Mouse (Mus musculus): ENCODE measurements around the gene Tbc1d19. TPM values are rescaled to one million over a fixed set of nuclear protein-coding genes. Genes with fewer than 3 reads are reported as not detected.

Gene Tbc1d19
- polyA plus RNA-seq, 1 experiment from 2014 or later, result 74.4 TPM

DNA sequence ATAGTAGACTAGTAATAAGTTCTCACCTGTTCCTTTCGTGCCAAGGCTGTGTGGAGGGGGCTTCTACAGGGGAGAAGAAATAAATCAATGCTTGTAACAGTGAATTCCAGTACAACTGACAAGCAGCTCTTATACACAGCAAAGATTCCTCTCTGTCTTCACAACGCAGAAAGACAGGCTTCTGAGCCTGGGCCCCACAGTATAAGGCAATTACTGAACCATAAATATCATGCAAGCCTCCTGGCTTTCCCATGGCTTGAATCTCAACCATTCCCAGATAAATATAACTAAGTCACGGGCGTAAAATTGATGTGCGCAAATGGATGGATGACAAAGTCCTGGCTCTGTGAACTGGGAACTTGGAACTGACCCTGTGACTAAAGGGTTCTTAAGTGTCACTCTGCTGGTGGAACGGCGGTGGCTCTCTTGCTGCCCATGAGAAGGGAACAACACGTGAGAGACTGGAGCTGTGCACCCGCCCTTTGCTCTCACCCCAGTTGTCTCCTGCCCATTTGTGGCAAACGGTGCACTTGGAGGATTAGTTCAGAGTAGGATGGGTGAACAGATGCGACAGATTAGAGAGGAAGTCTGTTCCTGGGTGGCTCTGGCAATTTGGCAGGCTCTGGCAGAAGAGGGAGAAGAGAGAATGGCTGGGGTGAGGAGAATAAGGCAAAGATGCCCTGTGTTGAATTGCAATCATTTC, 132.1 kb downstream of the Tbc1d19 start:
- 58% methylated on average over 11 of the region's 11 CpGs for WGBS
- Histone ChIP-seq H3K9ac (no peak overlapping the region), H3K36me3 (no peaks in the 10 kb centered on the region), H3K27ac (replicated peaks) (no peak overlapping the region), H3K9me3 (no peaks in the 10 kb centered on the region), H3K4me2 (no peak overlapping the region), H3K27me3 (no peaks in the 10 kb centered on the region), H3K4me3 (no peak overlapping the region), H3K4me1 (replicated peaks) (no peaks in the 10 kb centered on the region)
- no peak for ATAC-seq (ENCODE audit: low FRiP score, low read depth)

DNA sequence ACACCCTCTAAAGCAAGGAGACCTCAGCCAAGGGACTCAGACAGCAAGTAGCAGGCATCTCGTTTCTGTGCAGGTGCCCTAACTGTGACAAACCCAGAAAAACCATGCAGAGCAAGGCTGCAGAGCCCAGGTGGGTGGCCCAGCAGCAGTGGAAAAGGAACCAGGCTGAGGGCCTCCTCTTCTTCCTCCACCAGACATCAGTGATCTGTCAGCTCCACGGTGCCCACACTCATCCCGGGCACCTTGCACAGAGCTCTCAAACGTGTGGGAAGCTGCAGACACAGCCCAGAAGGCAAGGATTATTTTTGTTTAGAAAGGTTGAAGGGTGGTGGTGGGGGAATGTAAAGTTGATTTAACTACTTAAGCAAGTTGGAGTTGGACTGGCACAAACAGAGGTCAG, 132.9 kb downstream of the Tbc1d19 start:
- Histone ChIP-seq H3K4me1 (replicated peaks) (0 out of 2 replicates have a peak, but pooled peaks cover under 1% of the 10 kb centered on the region), H3K4me3 (no peak overlapping the region), H3K27me3 (no peaks in the 10 kb centered on the region), H3K9ac (no peak overlapping the region), H3K4me2 (no peak overlapping the region), H3K9me3 (no peaks in the 10 kb centered on the region), H3K27ac (replicated peaks) (no peak overlapping the region), H3K36me3 (no peaks in the 10 kb centered on the region)
- 86% methylated on average over 4 of the region's 4 CpGs for WGBS
- no peak for ATAC-seq (ENCODE audit: low FRiP score, low read depth)

DNA sequence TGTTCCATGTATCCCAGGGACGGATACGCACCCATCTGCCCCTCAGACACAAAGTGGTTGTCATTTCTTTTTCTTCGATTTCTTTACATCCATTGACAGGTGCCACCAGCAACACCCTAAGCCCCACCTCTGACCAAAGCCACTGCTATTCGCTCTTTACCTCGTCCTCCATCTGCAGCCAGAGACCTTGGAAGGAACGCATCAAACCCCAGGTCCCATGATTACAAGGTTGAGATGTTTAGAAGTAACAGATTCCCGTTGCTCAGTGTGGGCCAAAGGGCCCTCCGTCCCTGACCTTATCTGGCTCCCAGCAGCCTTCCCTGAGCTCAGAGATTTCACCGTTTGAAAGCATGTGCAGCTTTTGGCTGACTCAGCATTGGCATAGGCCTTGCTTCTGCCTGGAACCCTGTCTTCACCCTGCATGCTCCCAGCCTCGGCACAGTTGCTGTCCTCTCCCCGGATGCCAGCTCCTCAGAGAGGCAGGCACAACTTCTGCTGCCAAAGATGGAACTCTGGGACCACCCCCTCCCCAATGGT, 134.0 kb downstream of the Tbc1d19 start:
- H3K36me3 ChIP-seq, result no peaks in the 10 kb centered on the region
- no peak overlapping the region for H3K9ac ChIP-seq
- H3K9me3 ChIP-seq, result no peaks in the 10 kb centered on the region
- H3K4me3 ChIP-seq, result no peak overlapping the region
- H3K27me3 ChIP-seq, result no peaks in the 10 kb centered on the region
- no peak overlapping the region for H3K4me2 ChIP-seq
- H3K27ac ChIP-seq (replicated peaks), result no peak overlapping the region
- ATAC-seq (ENCODE audit: low FRiP score, low read depth), result no peak
- H3K4me1 ChIP-seq (replicated peaks), result peaks cover 7% of the 10 kb centered on the region; the same call in 1 of the 2 replicates
- WGBS, result 84% methylated on average over 11 of the region's 11 CpGs

DNA sequence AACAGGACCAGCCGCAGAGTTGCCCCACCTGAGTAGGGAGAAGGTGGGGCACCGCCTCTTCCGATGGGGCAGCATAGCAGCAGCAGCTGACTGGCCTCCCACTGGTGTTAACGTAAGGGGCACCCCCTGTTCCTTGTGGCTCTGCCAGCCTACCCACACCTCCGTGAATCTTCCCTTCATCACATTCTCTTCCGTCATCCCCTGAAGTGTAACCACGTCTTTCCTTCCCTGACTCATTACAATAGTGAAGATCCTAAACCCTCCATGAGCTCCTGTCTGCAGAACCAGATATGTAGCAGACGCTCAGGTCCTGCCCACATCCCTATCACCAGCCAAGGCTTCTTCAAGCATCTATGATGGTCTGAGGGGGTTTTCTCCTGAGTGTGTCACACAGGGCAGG, 137.3 kb downstream of the Tbc1d19 start:
- no peaks in the 10 kb centered on the region for H3K36me3 ChIP-seq
- 91% methylated on average over 8 of the region's 8 CpGs for WGBS
- H3K4me2 ChIP-seq, result no peak overlapping the region
- H3K27me3 ChIP-seq, result no peaks in the 10 kb centered on the region
- H3K4me3 ChIP-seq, result no peak overlapping the region
- ATAC-seq (ENCODE audit: low FRiP score, low read depth), result no peak
- no peak overlapping the region for H3K9ac ChIP-seq
- H3K9me3 ChIP-seq, result no peaks in the 10 kb centered on the region
- no peak overlapping the region for H3K27ac ChIP-seq (replicated peaks)
- peaks cover 7% of the 10 kb centered on the region; the same call in 1 of the 2 replicates for H3K4me1 ChIP-seq (replicated peaks)

DNA sequence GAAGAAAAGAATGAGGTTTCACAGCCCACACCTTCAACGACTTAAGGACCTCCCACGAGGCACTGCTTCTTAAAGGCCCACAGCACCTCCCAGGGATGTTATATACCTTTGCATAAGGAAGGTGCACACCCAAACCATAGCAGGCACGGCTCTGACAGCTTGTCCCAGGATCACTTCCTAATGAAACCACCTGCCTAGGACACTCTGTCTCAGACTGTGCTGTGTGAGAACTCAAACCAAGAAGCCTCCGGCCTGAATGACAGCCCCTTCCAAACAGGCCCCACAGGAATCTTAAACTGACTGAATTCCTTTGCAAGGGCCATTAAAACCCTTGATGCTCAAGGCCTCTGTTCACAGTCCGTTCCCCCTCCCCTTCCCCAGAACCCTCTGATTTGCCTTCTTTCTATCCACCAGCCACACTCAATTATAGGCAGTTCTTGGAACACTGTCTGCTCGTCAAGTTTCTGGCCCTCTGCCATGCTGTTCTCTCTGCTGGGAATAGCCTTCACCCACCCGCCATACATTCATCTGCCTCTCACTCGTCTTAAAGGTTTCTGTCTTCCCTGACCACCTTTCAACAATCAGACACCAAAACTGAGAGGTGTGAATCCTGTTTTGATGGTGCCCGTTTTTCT, 138.3 kb downstream of the Tbc1d19 start:
- Histone ChIP-seq H3K27me3 (no peaks in the 10 kb centered on the region), H3K4me2 (no peak overlapping the region), H3K9me3 (no peaks in the 10 kb centered on the region), H3K4me3 (no peak overlapping the region), H3K9ac (no peak overlapping the region), H3K27ac (replicated peaks) (no peak overlapping the region), H3K4me1 (replicated peaks) (peaks cover 7% of the 10 kb centered on the region; the same call in 1 of the 2 replicates), H3K36me3 (no peaks in the 10 kb centered on the region)
- peak; percentile 59; the same call in 1 of the 2 replicates for ATAC-seq (ENCODE audit: low FRiP score, low read depth)
- 44% methylated on average over 9 of the region's 9 CpGs for WGBS

DNA sequence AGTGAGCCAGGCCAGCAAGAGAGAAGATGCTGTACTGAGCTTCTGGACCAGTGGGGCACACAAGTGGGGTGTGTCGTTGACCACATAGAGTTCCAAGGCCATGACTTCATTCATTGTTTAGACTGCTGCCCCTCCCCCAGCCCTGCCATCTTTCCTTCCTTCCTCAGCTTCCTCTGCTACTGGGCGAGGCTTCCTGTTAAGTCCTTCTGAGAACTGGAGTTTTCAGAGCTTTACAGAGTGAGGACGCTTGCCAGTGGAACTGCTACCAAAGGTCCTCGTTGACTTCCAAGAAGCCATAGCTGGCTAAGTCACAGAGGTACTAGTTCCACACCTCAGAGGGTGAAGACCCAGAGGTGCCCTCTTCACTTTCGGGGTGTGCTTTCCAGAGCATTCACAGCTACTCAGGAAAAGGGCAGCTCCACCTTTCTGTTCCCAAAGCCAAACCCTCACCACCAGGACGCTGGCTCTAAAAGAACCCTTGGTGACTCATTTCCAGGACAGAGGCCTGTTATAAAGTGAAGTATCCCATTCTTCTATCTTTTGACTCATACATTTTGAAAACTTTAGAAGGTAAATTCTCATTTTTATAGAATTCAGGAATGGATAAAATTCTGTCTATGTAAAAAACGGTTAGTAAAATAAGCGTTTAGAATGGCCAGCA, 139.3 kb downstream of the Tbc1d19 start:
- Histone ChIP-seq H3K4me2 (no peak overlapping the region), H3K36me3 (no peaks in the 10 kb centered on the region), H3K4me1 (replicated peaks) (peaks cover 7% of the 10 kb centered on the region; the same call in 1 of the 2 replicates), H3K27me3 (no peaks in the 10 kb centered on the region), H3K27ac (replicated peaks) (no peak overlapping the region), H3K4me3 (no peak overlapping the region), H3K9ac (no peak overlapping the region), H3K9me3 (no peaks in the 10 kb centered on the region)
- 93% methylated on average over 8 of the region's 8 CpGs for WGBS
- ATAC-seq (ENCODE audit: low FRiP score, low read depth), result no peak

DNA sequence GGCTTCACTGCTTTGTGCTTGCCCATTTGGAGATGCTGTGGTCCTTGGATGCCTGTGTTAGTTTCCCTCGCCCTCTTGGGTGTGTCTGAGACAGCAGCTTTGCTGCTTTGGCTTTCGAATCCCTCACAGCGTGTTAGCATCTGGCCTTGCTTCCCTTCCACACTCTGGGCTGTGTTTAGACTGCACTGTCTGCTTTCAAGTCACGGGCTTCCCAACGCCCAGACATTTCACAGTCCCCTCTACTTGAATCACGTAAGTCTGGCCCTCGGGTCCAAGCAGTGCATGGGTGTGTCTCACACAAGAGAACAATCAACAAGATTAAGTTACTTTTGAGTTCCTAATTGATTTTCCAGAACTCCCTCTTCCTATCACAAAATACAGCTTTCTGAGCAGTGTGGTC, 140.8 kb downstream of the Tbc1d19 start:
- no peaks in the 10 kb centered on the region for H3K36me3 ChIP-seq
- H3K4me1 ChIP-seq (replicated peaks), result peaks cover 7% of the 10 kb centered on the region; the same call in 1 of the 2 replicates
- no peaks in the 10 kb centered on the region for H3K27me3 ChIP-seq
- WGBS, result 58% methylated on average over 7 of the region's 7 CpGs
- ATAC-seq (ENCODE audit: low FRiP score, low read depth), result no peak
- H3K9me3 ChIP-seq, result no peaks in the 10 kb centered on the region
- H3K4me3 ChIP-seq, result no peak overlapping the region
- H3K4me2 ChIP-seq, result no peak overlapping the region
- H3K27ac ChIP-seq (replicated peaks), result no peak overlapping the region
- H3K9ac ChIP-seq, result no peak overlapping the region

DNA sequence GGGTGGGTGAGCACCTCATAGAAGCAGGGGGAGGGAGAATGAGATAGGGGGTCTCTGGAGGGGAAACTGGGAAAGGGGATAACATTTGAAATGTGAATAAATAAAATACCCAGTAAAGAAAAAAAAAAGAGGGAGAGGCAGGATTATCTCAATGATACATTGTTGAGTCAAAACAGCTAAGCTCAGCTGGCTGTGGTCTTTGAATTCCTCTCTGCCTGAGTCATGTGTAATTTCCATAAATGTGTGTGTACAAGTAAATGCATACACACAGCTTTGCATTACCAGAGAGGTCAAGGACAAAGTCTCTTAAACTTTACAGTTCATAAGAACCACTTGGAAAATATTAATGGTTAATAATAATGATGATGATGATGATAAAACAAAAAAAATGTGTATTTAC, 143.8 kb downstream of the Tbc1d19 start:
- H3K9me3 ChIP-seq, result no peaks in the 10 kb centered on the region
- no peak for ATAC-seq (ENCODE audit: low FRiP score, low read depth)
- no peaks in the 10 kb centered on the region for H3K27me3 ChIP-seq
- H3K27ac ChIP-seq (replicated peaks), result no peak overlapping the region
- no peaks in the 10 kb centered on the region for H3K4me1 ChIP-seq (replicated peaks)
- no peak overlapping the region for H3K4me3 ChIP-seq
- no peak overlapping the region for H3K4me2 ChIP-seq
- no peak overlapping the region for H3K9ac ChIP-seq
- no peaks in the 10 kb centered on the region for H3K36me3 ChIP-seq

Other genes with a start within 250 kb of the Tbc1d19 start
- 0.79 and 1.1 TPM in 2 replicates for gene Cckar, start 101.9 kb upstream of the Tbc1d19 start, polyA plus RNA-seq (2015; fragmentation: Nextera tagmentation; extraction: Ambion mirVana)
- 29.3 and 29.4 TPM in 2 replicates for gene Stim2, start 188.9 kb downstream of the Tbc1d19 start, polyA plus RNA-seq (2015; fragmentation: Nextera tagmentation; extraction: Ambion mirVana)

All from hindbrain, embryonic 15.5 days (tissue).